Mouse (Mus musculus) embryonic fibroblast, embryonic 13.5 days (primary cell): Measurements from ENCODE around the gene Sirt5.

Experiments used
- CTCF ChIP-seq: IDR thresholded peaks from 2 replicates; pipeline ENCODE4 v1.5.1; 2011; ENCODE audit warnings: mild to moderate bottlenecking, control low read depth, low read length, moderate library complexity, borderline replicate concordance; ENCODE audit not compliant: insufficient read depth
- POLR2A ChIP-seq: IDR thresholded peaks from 2 replicates; pipeline ENCODE4 v1.6.1; 2011; ENCODE audit warnings: low read depth, mild to moderate bottlenecking, control low read depth, low read length, moderate library complexity

GRCm38 (mm10) chr13:43440376-43440775 is 75.1 kb downstream of the Sirt5 start:
- TF ChIP-seq CTCF = no peak
- no peak for TF ChIP-seq POLR2A
